Mouse (Mus musculus) C2C12 (cell line): ENCODE measurements at regions not wholly inside any gene's neighbourhood (a gene's known extent, or its start where the extent isn't known, plus 50 kb on each side); places are given as distances from the start of the nearest gene placed in this dataset.

Source experiments
- CTCF ChIP-seq: IDR thresholded peaks from one replicate; pipeline ENCODE4 v1.5.1; 2011; ENCODE audit not compliant: control insufficient read depth, insufficient read depth, insufficient read length
- MAX ChIP-seq: IDR thresholded peaks from one replicate; pipeline ENCODE4 v1.6.1; 2011; ENCODE audit warnings: mild to moderate bottlenecking, control low read depth
- MYOD1 ChIP-seq: IDR thresholded peaks from one replicate; pipeline ENCODE4 v1.6.1; 2011; ENCODE audit warnings: low read depth; ENCODE audit not compliant: control insufficient read depth, insufficient read length
- USF1 ChIP-seq: IDR thresholded peaks from one replicate; pipeline ENCODE4 v1.6.1; 2011; ENCODE audit warnings: low read depth, mild to moderate bottlenecking, control low read depth, moderate library complexity

- TF ChIP-seq CTCF (no peak), USF1 (no peak), MAX (no peak), MYOD1 (no peak)
Measured at GRCm38 (mm10) chr13:45289976-45290375, 99.6 kb upstream of the Mylip start.
